Mouse (Mus musculus) olfactory bulb, adult 2 months (tissue): ENCODE data around the gene Nhlh1.

ENCODE experiments used
- CTCF ChIP-seq: fragments of 200-500 bp; IDR thresholded peaks from 2 replicates; pipeline ENCODE4 v1.5.1; 2012; ENCODE audit warnings: low read depth, mild to moderate bottlenecking, low read length, moderate library complexity; ENCODE audit not compliant: insufficient read depth
- POLR2A ChIP-seq: fragments of 200-500 bp; IDR thresholded peaks from 2 replicates; pipeline ENCODE4 v1.6.1; 2012; ENCODE audit warnings: mild to moderate bottlenecking, low read depth, low read length, moderate library complexity; ENCODE audit not compliant: insufficient read depth

- no peak for TF ChIP-seq CTCF
- no peak for TF ChIP-seq POLR2A
Measured at GRCm38 (mm10) chr1:172018336-172019311, 38.7 kb downstream of the Nhlh1 start.
